Mouse (Mus musculus) urinary bladder, adult 2 months (tissue): ENCODE measurements around the gene Tmtc1. TPM values are rescaled to one million over a fixed set of nuclear protein-coding genes. Genes with fewer than 3 reads are reported as not detected.

Experiments used
- DNase-seq: peaks from one replicate; pipeline ENCODE4 v3.0.0; 2022; ENCODE audit warnings: low spot score
- polyA plus RNA-seq: library from polyadenylated mRNA; depleted of rRNA; stranded (reverse); fragments of >200 nt; gene quantifications from 2 replicates; pipeline ENCODE4 v1.2.3, GENCODE M21; 2012; rRNA removed

The Tmtc1 gene
- polyA plus RNA-seq = 14.2 and 17.9 TPM in 2 replicates

GRCm38 (mm10) chr6:148443726-148444701 lies at the start of gene Tmtc1:
Gene Tmtc1, minus strand, starts transcription at chr6:148444389.
- peak; percentile 61 for DNase-seq

GRCm38 (mm10) chr6:148491849-148492248 lies 47.7 kb upstream of the Tmtc1 start:
- DNase-seq = no peak

- DNase-seq = no peak
Observed at GRCm38 (mm10) chr6:148486756-148487155, 42.6 kb upstream of the Tmtc1 start.

- DNase-seq = no peak
Observed at GRCm38 (mm10) chr6:148481894-148482293, 37.7 kb upstream of the Tmtc1 start.

GRCm38 (mm10) chr6:148479671-148480237 lies 35.6 kb upstream of the Tmtc1 start:
- DNase-seq = no peak

- no peak for DNase-seq
Observed at GRCm38 (mm10) chr6:148478350-148478749, 34.2 kb upstream of the Tmtc1 start.

- DNase-seq = no peak
Observed at GRCm38 (mm10) chr6:148472289-148472688, 28.1 kb upstream of the Tmtc1 start.

GRCm38 (mm10) chr6:148467924-148468389 lies 23.8 kb upstream of the Tmtc1 start:
- no peak for DNase-seq

GRCm38 (mm10) chr6:148467170-148467921 lies 23.2 kb upstream of the Tmtc1 start:
- DNase-seq = no peak

GRCm38 (mm10) chr6:148459636-148460035 lies 15.4 kb upstream of the Tmtc1 start:
- DNase-seq = no peak

GRCm38 (mm10) chr6:148455470-148455869 lies 11.3 kb upstream of the Tmtc1 start:
- DNase-seq = no peak

GRCm38 (mm10) chr6:148454740-148455139 lies 10.6 kb upstream of the Tmtc1 start:
- DNase-seq = no peak

GRCm38 (mm10) chr6:148448151-148448550 lies 4.0 kb upstream of the Tmtc1 start:
- DNase-seq = no peak

- no peak for DNase-seq
Observed at GRCm38 (mm10) chr6:148446113-148446512, 1.9 kb upstream of the Tmtc1 start.

- DNase-seq = no peak
Observed at GRCm38 (mm10) chr6:148444796-148445195, 607 bp upstream of the Tmtc1 start.

GRCm38 (mm10) chr6:148443291-148443725 lies 881 bp downstream of the Tmtc1 start:
- DNase-seq = no peak

GRCm38 (mm10) chr6:148442671-148443290 lies 1.4 kb downstream of the Tmtc1 start:
- DNase-seq = no peak

GRCm38 (mm10) chr6:148441871-148442270 lies 2.3 kb downstream of the Tmtc1 start:
- no peak for DNase-seq

GRCm38 (mm10) chr6:148439101-148439500 lies 5.1 kb downstream of the Tmtc1 start:
- DNase-seq = no peak

GRCm38 (mm10) chr6:148437565-148437964 lies 6.6 kb downstream of the Tmtc1 start:
- no peak for DNase-seq

GRCm38 (mm10) chr6:148436441-148437001 lies 7.7 kb downstream of the Tmtc1 start:
- no peak for DNase-seq
